Mouse (Mus musculus): ENCODE measurements around the gene Tenm2. TPM values are rescaled to one million over a fixed set of nuclear protein-coding genes. Genes with fewer than 3 reads are reported as not detected.

Tenm2 gene
- total RNA-seq, 2 experiments from 2014 or later, result not detected

GRCm38 (mm10) chr11:36632201-36632600 lies 603.6 kb downstream of the Tenm2 start:
- no peak for ATAC-seq (ENCODE audit: poor library complexity, severe bottlenecking)

GRCm38 (mm10) chr11:36613807-36614206 lies 622.0 kb downstream of the Tenm2 start:
- no peak for ATAC-seq (ENCODE audit: poor library complexity, severe bottlenecking)

- ATAC-seq (ENCODE audit: poor library complexity, severe bottlenecking), result no peak
These were observed 630.9 kb downstream of the Tenm2 start for GRCm38 (mm10) chr11:36604815-36605382.

GRCm38 (mm10) chr11:36604272-36604671 lies 631.5 kb downstream of the Tenm2 start:
- ATAC-seq (ENCODE audit: poor library complexity, severe bottlenecking), result no peak

GRCm38 (mm10) chr11:36592471-36592870 lies 643.3 kb downstream of the Tenm2 start:
- ATAC-seq (ENCODE audit: poor library complexity, severe bottlenecking), result no peak

GRCm38 (mm10) chr11:36566146-36566545 lies 669.6 kb downstream of the Tenm2 start:
- no peak for ATAC-seq (ENCODE audit: poor library complexity, severe bottlenecking)

- no peak for ATAC-seq (ENCODE audit: poor library complexity, severe bottlenecking)
These were observed 672.9 kb downstream of the Tenm2 start for GRCm38 (mm10) chr11:36562851-36563250.

GRCm38 (mm10) chr11:36560785-36561548 lies 674.8 kb downstream of the Tenm2 start:
- no peak for ATAC-seq (ENCODE audit: poor library complexity, severe bottlenecking)

GRCm38 (mm10) chr11:36557316-36557715 lies 678.4 kb downstream of the Tenm2 start:
- ATAC-seq (ENCODE audit: poor library complexity, severe bottlenecking), result no peak

GRCm38 (mm10) chr11:36553286-36553685 lies 682.5 kb downstream of the Tenm2 start:
- no peak for ATAC-seq (ENCODE audit: poor library complexity, severe bottlenecking)

GRCm38 (mm10) chr11:36550649-36551048 lies 685.1 kb downstream of the Tenm2 start:
- ATAC-seq (ENCODE audit: poor library complexity, severe bottlenecking), result no peak

GRCm38 (mm10) chr11:36549398-36550139 lies 686.2 kb downstream of the Tenm2 start:
- no peak for ATAC-seq (ENCODE audit: poor library complexity, severe bottlenecking)

- no peak for ATAC-seq (ENCODE audit: poor library complexity, severe bottlenecking)
These were observed 687.6 kb downstream of the Tenm2 start for GRCm38 (mm10) chr11:36548139-36548538.

GRCm38 (mm10) chr11:36538144-36538543 lies 697.6 kb downstream of the Tenm2 start:
- no peak for ATAC-seq (ENCODE audit: poor library complexity, severe bottlenecking)

- ATAC-seq (ENCODE audit: poor library complexity, severe bottlenecking), result no peak
These were observed 698.1 kb downstream of the Tenm2 start for GRCm38 (mm10) chr11:36537573-36538133.

- ATAC-seq (ENCODE audit: poor library complexity, severe bottlenecking), result no peak
These were observed 700.2 kb downstream of the Tenm2 start for GRCm38 (mm10) chr11:36535591-36535990.

GRCm38 (mm10) chr11:36531614-36532013 lies 704.1 kb downstream of the Tenm2 start:
- no peak for ATAC-seq (ENCODE audit: poor library complexity, severe bottlenecking)

- ATAC-seq (ENCODE audit: poor library complexity, severe bottlenecking), result no peak
These were observed 708.3 kb downstream of the Tenm2 start for GRCm38 (mm10) chr11:36527509-36527908.

- ATAC-seq (ENCODE audit: poor library complexity, severe bottlenecking), result no peak
These were observed 709.4 kb downstream of the Tenm2 start for GRCm38 (mm10) chr11:36526381-36526780.

GRCm38 (mm10) chr11:36512468-36512867 lies 723.3 kb downstream of the Tenm2 start:
- ATAC-seq (ENCODE audit: poor library complexity, severe bottlenecking), result no peak

- ATAC-seq (ENCODE audit: poor library complexity, severe bottlenecking), result no peak
These were observed 727.5 kb downstream of the Tenm2 start for GRCm38 (mm10) chr11:36508312-36508711.

All from megakaryocyte, adult 5-6 weeks (primary cell).